Mouse (Mus musculus) kidney, adult 2 months (tissue): ENCODE data around the gene Gm21541. TPM values are rescaled to one million over a fixed set of nuclear protein-coding genes. Genes with fewer than 3 reads are reported as not detected.
"Not testable (repeated sequence)": the region's sequence is repeated elsewhere in the genome, so short reads cannot be mapped to it uniquely, and the experiment has no call there.

Source experiments
- DNase-seq: peaks from one replicate; pipeline ENCODE4 v3.0.0; 2021
- H3K27ac ChIP-seq: fragments of 200-500 bp; 2 replicates; pipeline ENCODE4 v1.5.1; 2012; ENCODE audit warnings: low read depth, low read length, control low read depth, inconsistent platforms; ENCODE audit not compliant: insufficient read depth
- H3K27me3 ChIP-seq: fragments of 200-500 bp; replicated peaks from 2 replicates; pipeline ENCODE4 v1.6.1; 2012; ENCODE audit warnings: mild to moderate bottlenecking, moderate library complexity, low read length, inconsistent platforms; ENCODE audit not compliant: control insufficient read depth, insufficient read depth
- H3K36me3 ChIP-seq: fragments of 200-500 bp; 2 replicates; pipeline ENCODE4 v1.6.1; 2012; ENCODE audit warnings: mild to moderate bottlenecking, moderate library complexity, low read length, inconsistent platforms; ENCODE audit not compliant: control insufficient read depth, insufficient read depth
- H3K4me1 ChIP-seq: fragments of 200-500 bp; 2 replicates; pipeline ENCODE4 v1.6.1; 2011; ENCODE audit warnings: low read length; ENCODE audit not compliant: control insufficient read depth, insufficient read depth
- H3K4me3 ChIP-seq: fragments of 200-500 bp; 2 replicates; pipeline ENCODE4 v1.5.1; 2011; ENCODE audit warnings: mild to moderate bottlenecking, low read depth, low read length, control low read depth; ENCODE audit not compliant: insufficient read depth
- WGBS: fragments of 180-500 bp; shearing (Covaris S2); methylation state at CpG from one replicate; pipeline ENCODE4 v1.1.7; 2018; 5-methylcytosine and 5-hydroxymethylcytosine counted together
- polyA plus RNA-seq: library from polyadenylated mRNA; depleted of rRNA; stranded (reverse); fragments of >200 nt; gene quantifications from 2 replicates; pipeline ENCODE4 v1.2.3, GENCODE M21; 2012; rRNA removed

The Gm21541 gene
- polyA plus RNA-seq: 5.1 and 7.9 TPM in 2 replicates

DNA sequence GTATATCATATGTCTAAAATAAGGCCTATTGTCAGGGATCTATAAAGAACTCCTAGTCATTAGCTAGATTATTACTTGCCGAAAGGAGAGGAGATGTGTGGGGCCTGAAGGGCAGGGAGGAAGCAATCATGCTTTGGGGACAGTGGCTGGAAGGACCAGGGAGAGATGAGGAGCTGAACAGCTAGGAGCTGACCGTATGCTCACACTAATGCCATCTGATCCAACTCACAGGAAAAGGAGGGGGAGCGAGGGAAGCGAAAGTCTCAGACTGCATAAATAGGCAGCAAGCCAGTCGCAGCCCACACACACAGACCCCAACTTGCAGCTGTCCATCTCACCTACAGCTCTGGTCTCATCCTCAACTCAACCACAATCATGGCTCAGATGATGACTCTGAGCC, at the start of gene Gm21541:
Gene Gm21541, plus strand, starts transcription at position 301 of the 400 bp plus-strand sequence.
- not testable (repeated sequence) for H3K27me3 ChIP-seq, DNase-seq, H3K36me3 ChIP-seq, H3K4me1 ChIP-seq, H3K4me3 ChIP-seq, H3K27ac ChIP-seq
- WGBS: no CpG with 5 or more reads among the region's 5 CpGs

DNA sequence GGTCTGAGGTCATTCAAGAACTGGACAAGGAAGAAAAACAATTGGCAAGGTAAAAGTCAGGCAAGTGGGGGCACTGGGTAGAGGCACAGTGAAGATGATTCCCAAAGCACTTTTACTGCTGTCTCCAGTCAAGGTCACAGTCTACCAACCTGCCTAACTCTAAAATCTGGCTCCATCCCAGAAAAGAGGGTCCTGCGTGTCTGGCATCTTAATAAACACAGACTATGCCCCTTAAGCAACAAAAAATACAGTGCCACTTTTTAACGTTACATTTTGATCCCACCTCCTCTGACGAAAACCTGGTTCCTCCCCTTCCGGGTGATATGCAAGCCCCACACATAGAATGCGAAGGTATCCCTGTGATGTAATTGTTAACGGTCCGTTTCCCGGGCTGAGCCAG, 37.9 kb downstream of the Gm21541 start, which contains the start of gene Gm20878:
Gene Gm20878, plus strand, starts transcription at position 301 of the 400 bp plus-strand sequence.
- H3K4me1 ChIP-seq, H3K36me3 ChIP-seq, H3K27me3 ChIP-seq, DNase-seq, H3K4me3 ChIP-seq, H3K27ac ChIP-seq: not testable (repeated sequence)
- no CpG with 5 or more reads among the region's 8 CpGs for WGBS

Other genes starting within 250 kb of the Gm21541 start
- gene Cntfr, start 206.5 kb upstream of the Gm21541 start, polyA plus RNA-seq: 15.4 and 15.9 TPM in 2 replicates
- 125 and 126 TPM in 2 replicates for gene Il11ra1, start 203.6 kb upstream of the Gm21541 start, polyA plus RNA-seq
- 57.0 and 62.2 TPM in 2 replicates for gene Rpp25l, start 190.1 kb upstream of the Gm21541 start, polyA plus RNA-seq
- 76.0 and 92.6 TPM in 2 replicates for gene Dctn3, start 180.4 kb upstream of the Gm21541 start, polyA plus RNA-seq
- not detected in 2 replicates for gene Arid3c, start 172.5 kb upstream of the Gm21541 start, polyA plus RNA-seq
- 162 and 175 TPM in 2 replicates for gene Galt, start 148.4 kb upstream of the Gm21541 start, polyA plus RNA-seq
- gene Sigmar1, start 147.5 kb upstream of the Gm21541 start, polyA plus RNA-seq: 60.6 and 69.7 TPM in 2 replicates
- 49.2 and 54.0 TPM in 2 replicates for gene Ccl27a, start 129.4 kb upstream of the Gm21541 start, polyA plus RNA-seq
- gene Gm20878, start 38.0 kb downstream of the Gm21541 start, polyA plus RNA-seq: 1.4 and 2.1 TPM in 2 replicates
- gene Fam205a4, start 62.4 kb downstream of the Gm21541 start, polyA plus RNA-seq: 0.19 and 0.23 TPM in 2 replicates
- 0.05 TPM in 1 of 2 replicates, not detected in the other for gene Gm21093, start 131.1 kb downstream of the Gm21541 start, polyA plus RNA-seq
- gene Gm3893, start 187.6 kb downstream of the Gm21541 start, polyA plus RNA-seq: not detected in 2 replicates
- not detected in 2 replicates for gene Gm13304, start 211.2 kb downstream of the Gm21541 start, polyA plus RNA-seq
- 1.2 TPM in 1 of 2 replicates, not detected in the other for gene Gm13306, start 249.8 kb downstream of the Gm21541 start, polyA plus RNA-seq